Mouse (Mus musculus) liver, postnatal 0 days (tissue): ENCODE results near the gene Lrrc7.

ENCODE experiments used
- CTCF ChIP-seq: sonication (generic); IDR thresholded peaks from 2 replicates; pipeline ENCODE4 v1.5.1; 2016; ENCODE audit warnings: antibody characterized with exemption, low read depth
- EP300 ChIP-seq: IDR thresholded peaks from 2 replicates; pipeline ENCODE4 v1.6.1; 2016; ENCODE audit warnings: antibody characterized with exemption, low read depth, mild to moderate bottlenecking

DNA sequence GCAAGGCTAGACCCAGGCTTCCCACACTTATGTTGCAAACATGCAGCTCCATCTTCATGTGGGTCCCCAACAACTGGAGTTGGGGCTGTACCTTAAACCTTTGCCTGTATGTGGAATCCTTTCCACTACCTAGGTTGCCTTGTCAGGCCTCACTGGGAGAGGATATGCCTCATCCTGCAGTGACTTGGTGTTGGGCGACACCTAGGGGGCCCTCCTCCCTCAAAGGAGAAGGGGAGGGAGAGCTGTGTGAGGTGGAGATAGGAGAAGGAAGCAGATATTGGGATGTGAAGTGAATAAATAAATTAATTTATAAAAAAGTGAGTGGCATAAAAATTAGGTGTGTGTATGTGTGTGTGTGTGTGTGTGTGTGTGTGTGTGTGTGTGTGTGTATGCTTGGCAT lies 68.3 kb downstream of the Lrrc7 start:
- no peak for TF ChIP-seq CTCF
- TF ChIP-seq EP300, result no peak
